In the genomic region with DNA sequence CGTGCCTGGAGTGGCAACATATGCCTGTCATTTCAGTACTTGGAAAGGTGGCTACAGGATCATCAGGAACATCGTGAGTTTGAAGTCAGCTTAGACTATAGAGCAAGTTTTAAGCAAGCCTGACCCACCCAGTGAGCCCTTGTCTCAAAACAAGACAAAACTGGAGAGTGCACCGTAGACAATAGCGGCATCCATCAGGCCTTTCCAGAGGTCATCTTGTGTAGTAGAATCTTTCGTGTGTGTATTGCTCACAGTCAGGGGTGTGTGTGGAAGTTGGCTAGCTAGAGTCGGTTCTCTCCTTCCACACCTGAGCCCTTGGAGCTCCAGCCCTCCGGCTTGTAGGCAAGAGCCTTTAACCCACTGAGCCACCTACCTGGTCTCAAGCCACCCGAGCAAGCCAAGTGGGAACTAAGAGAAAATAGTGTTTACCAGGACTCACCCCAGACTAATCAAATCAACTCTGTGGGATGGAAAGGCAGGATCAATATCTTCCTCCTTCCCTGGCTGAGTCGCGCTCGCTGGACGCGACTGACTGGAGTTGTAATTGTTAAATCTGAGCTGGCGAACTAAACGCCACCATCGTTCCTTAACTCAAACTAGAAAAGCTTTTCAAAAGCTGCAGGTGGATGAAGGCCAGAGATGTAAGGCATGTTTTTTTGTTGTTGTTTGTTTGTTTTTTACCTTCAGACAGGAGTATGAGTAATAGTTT, we compare ENCODE assay signal across 7 mouse cellular contexts. TPM values are rescaled to one million over a fixed set of nuclear protein-coding genes. Genes with fewer than 3 reads are reported as not detected.
DNase-seq lines count a peak whose midpoint lies in the region; ATAC-seq lines count a peak whose summit lies in the region.

No protein-coding gene starts in this region.

- H3K36me3 ChIP-seq in lung, embryonic 15.5 days: no peaks in the 10 kb centered on the region
- no peaks in the 10 kb centered on the region for H3K36me3 ChIP-seq in forebrain, embryonic 11.5 days (ENCODE audit: control insufficient read depth, insufficient read depth, low read length)
- H3K36me3 ChIP-seq in limb, embryonic 11.5 days (ENCODE audit: control insufficient read depth, insufficient read depth, low read length): no peaks in the 10 kb centered on the region
- no peaks in the 10 kb centered on the region for H3K36me3 ChIP-seq in neural tube, embryonic 12.5 days

- H3K9me3 ChIP-seq in lung, embryonic 15.5 days: no peaks in the 10 kb centered on the region
- H3K9me3 ChIP-seq in forebrain, embryonic 11.5 days (ENCODE audit: control insufficient read depth, low read length): no peaks in the 10 kb centered on the region
- H3K9me3 ChIP-seq in limb, embryonic 11.5 days (ENCODE audit: control insufficient read depth, low read length): no peaks in the 10 kb centered on the region
- no peaks in the 10 kb centered on the region for H3K9me3 ChIP-seq in neural tube, embryonic 12.5 days

- DNase-seq in lung, postnatal 25 days (ENCODE audit: low spot score): no peak
- peak; percentile 55 for DNase-seq in forebrain, embryonic 11.5 days (ENCODE audit: low spot score)
- peak; percentile 45 for DNase-seq in limb, embryonic 11.5 days (ENCODE audit: low spot score)
- no peak for DNase-seq in ovary, postnatal 14 days (ENCODE audit: low spot score)
- DNase-seq in gastrocnemius, postnatal 4 days (ENCODE audit: low spot score in 2 of 2): no peak

- H3K27ac ChIP-seq in lung, embryonic 15.5 days: peak overlapping the region; percentile 77
- peak overlapping the region; percentile 31 for H3K27ac ChIP-seq in forebrain, embryonic 11.5 days (ENCODE audit: low read depth, low read length)
- no peak overlapping the region for H3K27ac ChIP-seq in limb, embryonic 11.5 days (replicated peaks; ENCODE audit: low read depth, low read length)
- H3K27ac ChIP-seq in neural tube, embryonic 12.5 days: no peak overlapping the region

- ATAC-seq in lung, embryonic 15.5 days (ENCODE audit: borderline replicate concordance, extremely low read depth, low FRiP score, low TSS enrichment): no peak
- ATAC-seq in forebrain, embryonic 11.5 days (replicated peaks; ENCODE audit: low FRiP score): peak; percentile 40
- ATAC-seq in limb, embryonic 11.5 days (ENCODE audit: insufficient number of reproducible peaks, low FRiP score, low TSS enrichment, low read depth): no peak; the same call in 1 of the 2 replicates
- ATAC-seq in neural tube, embryonic 12.5 days (ENCODE audit: low FRiP score, low read depth): peak; percentile 59; the same call in 1 of the 2 replicates

- 17% methylated on average over 16 of the region's 16 CpGs for WGBS in lung, embryonic 15.5 days
- WGBS in forebrain, embryonic 11.5 days: 12% methylated on average over 16 of the region's 16 CpGs
- 22% methylated on average over 16 of the region's 16 CpGs for WGBS in limb, embryonic 11.5 days
- 18% methylated on average over 16 of the region's 16 CpGs for WGBS in neural tube, embryonic 12.5 days

- H3K4me3 ChIP-seq in lung, embryonic 15.5 days: peak overlapping the region; percentile 39
- peak overlapping the region; percentile 33 for H3K4me3 ChIP-seq in forebrain, embryonic 11.5 days (ENCODE audit: low read depth, low read length)
- H3K4me3 ChIP-seq in limb, embryonic 11.5 days (ENCODE audit: low read depth, low read length): peak overlapping the region; percentile 33
- H3K4me3 ChIP-seq in neural tube, embryonic 12.5 days: peak overlapping the region; percentile 36

- peaks cover 25% of the 10 kb centered on the region for H3K4me1 ChIP-seq in lung, embryonic 15.5 days
- peaks cover 10% of the 10 kb centered on the region; the same call in 1 of the 2 replicates for H3K4me1 ChIP-seq in forebrain, embryonic 11.5 days (replicated peaks; ENCODE audit: control insufficient read depth, insufficient read depth, low read length)
- H3K4me1 ChIP-seq in limb, embryonic 11.5 days (ENCODE audit: control insufficient read depth, insufficient read depth, low read length): 0 out of 2 replicates have a peak, but pooled peaks cover 3% of the 10 kb centered on the region
- H3K4me1 ChIP-seq in neural tube, embryonic 12.5 days: peaks cover 3% of the 10 kb centered on the region; the same call in 1 of the 2 replicates

- peak overlapping the region; percentile 26 for H3K9ac ChIP-seq in lung, embryonic 15.5 days
- peak overlapping the region; percentile 28; the same call in 1 of the 2 replicates for H3K9ac ChIP-seq in forebrain, embryonic 11.5 days (ENCODE audit: low read length)
- H3K9ac ChIP-seq in limb, embryonic 11.5 days (ENCODE audit: low read length): peak overlapping the region; percentile 61
- peak overlapping the region; percentile 41 for H3K9ac ChIP-seq in neural tube, embryonic 12.5 days

- H3K4me2 ChIP-seq in lung, embryonic 15.5 days: peak overlapping the region; percentile 55
- H3K4me2 ChIP-seq in forebrain, embryonic 11.5 days (ENCODE audit: low read depth, low read length, severe bottlenecking): peak overlapping the region; percentile 56
- peak overlapping the region; percentile 58 for H3K4me2 ChIP-seq in limb, embryonic 11.5 days (ENCODE audit: low read depth, severe bottlenecking)
- peak overlapping the region; percentile 64 for H3K4me2 ChIP-seq in neural tube, embryonic 12.5 days (replicated peaks)

- H3K27me3 ChIP-seq in lung, embryonic 15.5 days: no peaks in the 10 kb centered on the region
- peaks cover 6% of the 10 kb centered on the region; the same call in 1 of the 2 replicates for H3K27me3 ChIP-seq in forebrain, embryonic 11.5 days (ENCODE audit: control insufficient read depth, insufficient read depth, low read length)
- H3K27me3 ChIP-seq in limb, embryonic 11.5 days (ENCODE audit: control insufficient read depth, insufficient read depth, low read length): no peaks in the 10 kb centered on the region
- H3K27me3 ChIP-seq in neural tube, embryonic 12.5 days (replicated peaks): no peaks in the 10 kb centered on the region

RNA-seq across cellular contexts. Expression of a gene that starts 36.7 kb away (rescaled TPM):
- 31.0 and 34.1 TPM in 2 replicates for polyA plus RNA-seq in lung, embryonic 15.5 days (2015; fragmentation: Nextera tagmentation; extraction: Ambion mirVana)
- 57.1 and 63.4 TPM in 2 replicates for polyA plus RNA-seq in forebrain, embryonic 11.5 days (2014; fragmentation: Nextera tagmentation; extraction: Ambion mirVana)
- polyA plus RNA-seq in limb, embryonic 11.5 days (2014; fragmentation: Nextera tagmentation; extraction: Ambion mirVana): 22.9 and 24.4 TPM in 2 replicates
- polyA plus RNA-seq in neural tube, embryonic 12.5 days (2016; fragmentation: Nextera tagmentation; extraction: Ambion mirVana): 85.4 and 89.0 TPM in 2 replicates
- total RNA-seq in gastrocnemius, postnatal 4 days (2021): 1 to 10 TPM; 1.8 to 2.4 TPM

Comparison
In these comparisons a context has a peak if more than half of its experiments do, and no peak if none do; other contexts are left out.
1. ATAC-seq: peak in forebrain, embryonic 11.5 days (single experiment) and neural tube, embryonic 12.5 days (single experiment); none in lung, embryonic 15.5 days (single experiment) and limb, embryonic 11.5 days (single experiment).
2. H3K27ac ChIP-seq: peak in lung, embryonic 15.5 days (single experiment) and forebrain, embryonic 11.5 days (single experiment); none in limb, embryonic 11.5 days (single experiment) and neural tube, embryonic 12.5 days (single experiment).
3. DNase-seq: peak in forebrain, embryonic 11.5 days (single experiment) and limb, embryonic 11.5 days (single experiment); none in lung, postnatal 25 days (single experiment), ovary, postnatal 14 days (single experiment) and gastrocnemius, postnatal 4 days (0 of 2).
4. Peak in every context shown above with its lines, with median percentiles within 50 percentile points of each other: H3K4me2 ChIP-seq, H3K4me3 ChIP-seq and H3K9ac ChIP-seq.